Mouse (Mus musculus) CH12.LX (cell line): Measurements from ENCODE around the gene Slc7a9.

ENCODE experiments used
- CHD1 ChIP-seq: IDR thresholded peaks from 2 replicates; pipeline ENCODE4 v1.6.1; 2012; ENCODE audit warnings: low read depth, low read length, improper control_type of control experiment, inconsistent platforms
- CTCF ChIP-seq, 2 experiments: IDR thresholded peaks in 1 of 2; conservative IDR thresholded peaks in 1 of 2; 2 replicates each; pipeline ENCODE4 v1.5.1; 2011 to 2012; ENCODE audit warnings: low read depth in 2 of 2, low read length in 2 of 2, improper control_type of control experiment in 1 of 2, inconsistent platforms in 1 of 2, mild to moderate bottlenecking in 1 of 2, moderate library complexity in 1 of 2
- EP300 ChIP-seq: IDR thresholded peaks from 2 replicates; pipeline ENCODE4 v1.6.1; 2011; ENCODE audit warnings: low read length, improper control_type of control experiment
- ETS1 ChIP-seq: conservative IDR thresholded peaks from 2 replicates; pipeline ENCODE4 v1.6.1; 2012; ENCODE audit warnings: low read depth, mild to moderate bottlenecking, inconsistent platforms, low read length, improper control_type of control experiment, moderate library complexity
- IRF4 ChIP-seq: IDR thresholded peaks from 2 replicates; pipeline ENCODE4 v1.6.1; 2014; ENCODE audit warnings: low read depth, mild to moderate bottlenecking, inconsistent platforms, low read length, improper control_type of control experiment
- JUND ChIP-seq: conservative IDR thresholded peaks from 2 replicates; pipeline ENCODE4 v1.6.1; 2011; ENCODE audit warnings: low read depth, low read length, improper control_type of control experiment
- KAT2A ChIP-seq: IDR thresholded peaks from 2 replicates; pipeline ENCODE4 v1.6.1; 2012; ENCODE audit warnings: low read length, improper control_type of control experiment, inconsistent platforms; ENCODE audit not compliant: insufficient replicate concordance
- MAZ ChIP-seq: IDR thresholded peaks from 2 replicates; pipeline ENCODE4 v1.6.1; 2012; ENCODE audit warnings: low read depth, mild to moderate bottlenecking, inconsistent platforms, low read length, improper control_type of control experiment, moderate library complexity
- NELFE ChIP-seq: IDR thresholded peaks from 2 replicates; pipeline ENCODE4 v1.6.1; 2011; ENCODE audit warnings: low read depth, low read length, improper control_type of control experiment
- NRF1 ChIP-seq: IDR thresholded peaks from 2 replicates; pipeline ENCODE4 v1.6.1; 2014; ENCODE audit warnings: low read depth, mild to moderate bottlenecking, inconsistent platforms, low read length, improper control_type of control experiment, moderate library complexity
- POLR2A ChIP-seq: IDR thresholded peaks from 2 replicates; pipeline ENCODE4 v1.6.1; 2011; ENCODE audit warnings: low read depth, mild to moderate bottlenecking, improper control_type of control experiment, low read length
- RCOR1 ChIP-seq: conservative IDR thresholded peaks from 2 replicates; pipeline ENCODE4 v1.6.1; 2012; ENCODE audit warnings: low read depth, mild to moderate bottlenecking, inconsistent platforms, low read length, improper control_type of control experiment
- ZNF384 ChIP-seq: IDR thresholded peaks from 2 replicates; pipeline ENCODE4 v1.6.1; 2012; ENCODE audit warnings: low read depth, low read length, improper control_type of control experiment, inconsistent platforms

DNA sequence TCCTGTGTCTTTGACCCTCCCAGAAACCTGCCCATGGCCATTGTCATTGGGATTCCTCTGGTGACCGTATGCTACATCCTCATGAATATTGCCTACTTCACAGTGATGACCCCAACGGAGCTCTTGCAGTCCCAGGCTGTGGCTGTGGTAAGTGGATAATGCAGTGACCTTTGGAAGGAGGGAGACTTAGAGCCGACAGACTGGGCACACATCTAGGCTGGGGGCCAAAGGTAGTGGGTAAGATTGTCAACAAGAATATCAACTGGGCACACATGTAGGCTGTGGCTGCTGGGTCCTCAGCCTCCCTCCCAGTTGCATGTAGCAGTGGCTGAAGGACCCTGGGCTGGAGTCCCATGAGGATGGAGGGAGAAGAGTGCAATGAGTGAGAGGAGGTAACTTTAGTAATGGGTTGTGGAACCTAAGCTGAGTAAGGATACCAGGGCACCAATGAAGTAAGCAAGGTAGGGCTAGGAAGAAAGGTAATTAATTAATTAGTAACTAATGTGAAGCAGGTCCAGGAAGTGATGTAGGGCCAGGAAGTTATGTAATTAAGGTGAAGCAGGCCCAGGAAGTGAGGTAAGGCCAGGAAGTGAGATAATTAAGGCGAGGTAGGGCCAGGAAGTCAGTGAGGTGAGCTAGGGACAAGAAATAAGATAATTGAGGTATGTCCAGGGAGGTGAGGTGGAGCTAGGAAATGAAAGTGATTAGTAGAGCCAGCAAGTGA is 7.7 kb downstream of the Slc7a9 start:
- TF ChIP-seq CTCF (conservative IDR thresholded peaks at IDR 0.05 in 1 of 2, IDR thresholded peaks at IDR 0.05 in 1 of 2; ENCODE audit: low read depth in 2 of 2, low read length in 2 of 2) (no peak), MAZ (no peak), CHD1 (no peak), EP300 (no peak), POLR2A (no peak), RCOR1 (no peak), KAT2A (no peak), JUND (no peak), ETS1 (no peak), IRF4 (no peak), ZNF384 (no peak), NRF1 (no peak), NELFE (no peak)
